Mouse (Mus musculus) ovary, adult 18-20 months (tissue): Measurements from ENCODE around the gene Prcp.

Source experiments
- DNase-seq: peaks from one replicate; pipeline ENCODE4 v3.0.0; 2022; ENCODE audit warnings: low spot score, mixed read lengths

Prcp gene

GRCm38 (mm10) chr7:92874116-92874675 lies at the start of gene Prcp, which contains the start of gene Ddias:
Gene Prcp (plus strand): TSS chr7:92874470.
Gene Ddias (minus strand): TSS chr7:92874247.
- DNase-seq, result peak; percentile 84

GRCm38 (mm10) chr7:92826248-92826647 lies 48.0 kb upstream of the Prcp start:
- DNase-seq, result no peak

- DNase-seq, result no peak
These were observed 46.3 kb upstream of the Prcp start for GRCm38 (mm10) chr7:92827981-92828380.

- no peak for DNase-seq
These were observed 41.9 kb upstream of the Prcp start for GRCm38 (mm10) chr7:92832395-92832794.

GRCm38 (mm10) chr7:92834391-92834790 lies 39.9 kb upstream of the Prcp start:
- DNase-seq, result no peak

- DNase-seq, result no peak
These were observed 37.8 kb upstream of the Prcp start for GRCm38 (mm10) chr7:92836447-92836846.

- DNase-seq, result no peak
These were observed 37.0 kb upstream of the Prcp start for GRCm38 (mm10) chr7:92837226-92837625.

- DNase-seq, result no peak
These were observed 36.4 kb upstream of the Prcp start for GRCm38 (mm10) chr7:92837907-92838306.

- no peak for DNase-seq
These were observed 32.0 kb upstream of the Prcp start for GRCm38 (mm10) chr7:92842254-92842653.

GRCm38 (mm10) chr7:92848246-92848645 lies 26.0 kb upstream of the Prcp start:
- peak; percentile 40 for DNase-seq

GRCm38 (mm10) chr7:92866526-92866925 lies 7.7 kb upstream of the Prcp start:
- DNase-seq, result no peak

- no peak for DNase-seq
These were observed 4.1 kb upstream of the Prcp start for GRCm38 (mm10) chr7:92870161-92870560.

- DNase-seq, result no peak
These were observed 2.7 kb upstream of the Prcp start for GRCm38 (mm10) chr7:92871596-92871995.

GRCm38 (mm10) chr7:92874761-92875408 lies 615 bp downstream of the Prcp start:
- DNase-seq, result peak; percentile 89

- no peak for DNase-seq
These were observed 1.8 kb downstream of the Prcp start for GRCm38 (mm10) chr7:92876066-92876465.

- no peak for DNase-seq
These were observed 2.3 kb downstream of the Prcp start for GRCm38 (mm10) chr7:92876538-92876937.

GRCm38 (mm10) chr7:92878575-92879285 lies 4.5 kb downstream of the Prcp start:
- no peak for DNase-seq

GRCm38 (mm10) chr7:92883850-92884716 lies 9.8 kb downstream of the Prcp start:
- DNase-seq, result no peak

- DNase-seq, result no peak
These were observed 10.9 kb downstream of the Prcp start for GRCm38 (mm10) chr7:92884998-92885660.

- no peak for DNase-seq
These were observed 12.5 kb downstream of the Prcp start for GRCm38 (mm10) chr7:92886801-92887200.

- no peak for DNase-seq
These were observed 13.0 kb downstream of the Prcp start for GRCm38 (mm10) chr7:92887230-92887629.

GRCm38 (mm10) chr7:92890211-92890610 lies 15.9 kb downstream of the Prcp start:
- DNase-seq, result no peak
